Mouse (Mus musculus) spleen, adult 2 months (tissue): ENCODE data around the gene Rrad. TPM values are rescaled to one million over a fixed set of nuclear protein-coding genes. Genes with fewer than 3 reads are reported as not detected.

Experiments used
- DNase-seq, 2 experiments: peaks; one replicate each; pipeline versions ENCODE4 v3.0.0 to v3.0.0-alpha.2; 2012 to 2021; ENCODE audit warnings: low spot score in 2 of 2, low read depth in 1 of 2
- H3K27ac ChIP-seq: fragments of 200-500 bp; 2 replicates; pipeline ENCODE4 v1.5.1; 2012; ENCODE audit warnings: low read length, inconsistent platforms; ENCODE audit not compliant: insufficient read depth
- H3K27me3 ChIP-seq: fragments of 200-500 bp; 2 replicates; pipeline ENCODE4 v1.6.1; 2012; ENCODE audit warnings: mild to moderate bottlenecking, moderate library complexity, low read length, inconsistent platforms; ENCODE audit not compliant: control insufficient read depth, insufficient read depth
- H3K36me3 ChIP-seq: fragments of 200-500 bp; 2 replicates; pipeline ENCODE4 v1.6.1; 2012; ENCODE audit warnings: mild to moderate bottlenecking, low read length, inconsistent platforms; ENCODE audit not compliant: control insufficient read depth, insufficient read depth
- H3K4me1 ChIP-seq: fragments of 200-500 bp; 2 replicates; pipeline ENCODE4 v1.6.1; 2011; ENCODE audit warnings: inconsistent platforms; ENCODE audit not compliant: control insufficient read depth, insufficient read depth, insufficient read length
- H3K4me3 ChIP-seq: fragments of 200-500 bp; 2 replicates; pipeline ENCODE4 v1.5.1; 2011; ENCODE audit warnings: mild to moderate bottlenecking, inconsistent platforms; ENCODE audit not compliant: insufficient read depth, insufficient read length; ENCODE audit errors: extremely low read depth
- CTCF ChIP-seq: fragments of 200-500 bp; IDR thresholded peaks from 2 replicates; pipeline ENCODE4 v1.5.1; 2011; ENCODE audit warnings: mild to moderate bottlenecking, inconsistent platforms; ENCODE audit not compliant: insufficient read depth, insufficient read length, insufficient replicate concordance; ENCODE audit errors: extremely low read depth
- POLR2A ChIP-seq: fragments of 200-500 bp; IDR thresholded peaks from 2 replicates; pipeline ENCODE4 v1.6.1; 2011; ENCODE audit warnings: low read depth, low read length, inconsistent platforms
- WGBS: fragments of 180-500 bp; shearing (Covaris S2); methylation state at CpG from one replicate; pipeline ENCODE4 v1.1.7; 2018; 5-methylcytosine and 5-hydroxymethylcytosine counted together
- polyA plus RNA-seq: library from polyadenylated mRNA; depleted of rRNA; stranded (reverse); fragments of >200 nt; gene quantifications from 2 replicates; pipeline ENCODE4 v1.2.3, GENCODE M21; 2012

The Rrad gene
- polyA plus RNA-seq, 1 experiment = 13.1 TPM

GRCm38 (mm10) chr8:104602468-104603244 is 28.5 kb downstream of the Rrad start:
- H3K27ac ChIP-seq = no peak overlapping the region
- H3K27me3 ChIP-seq = no peaks in the 10 kb centered on the region
- H3K4me3 ChIP-seq = no peak overlapping the region
- peak; percentile 97 for TF ChIP-seq CTCF
- TF ChIP-seq POLR2A = no peak
- H3K36me3 ChIP-seq = no peaks in the 10 kb centered on the region
- DNase-seq = peak; percentile 49 to 75
- H3K4me1 ChIP-seq = no peaks in the 10 kb centered on the region
- 32% methylated on average over 21 of the region's 21 CpGs for WGBS

- WGBS = 6% methylated on average over 12 of the region's 12 CpGs
- no peak overlapping the region for H3K4me3 ChIP-seq
- no peak overlapping the region for H3K27ac ChIP-seq
- no peaks in the 10 kb centered on the region for H3K36me3 ChIP-seq
- no peak for DNase-seq
- TF ChIP-seq CTCF = no peak
- H3K27me3 ChIP-seq = no peaks in the 10 kb centered on the region
- no peaks in the 10 kb centered on the region for H3K4me1 ChIP-seq
These were observed 29.2 kb downstream of the Rrad start for GRCm38 (mm10) chr8:104601941-104602371.

GRCm38 (mm10) chr8:104601386-104601785 is 29.7 kb downstream of the Rrad start:
- WGBS = 56% methylated on average over 7 of the region's 7 CpGs
- Histone ChIP-seq H3K4me1 (no peaks in the 10 kb centered on the region), H3K36me3 (no peaks in the 10 kb centered on the region), H3K27ac (no peak overlapping the region), H3K27me3 (no peaks in the 10 kb centered on the region), H3K4me3 (no peak overlapping the region)
- no peak for TF ChIP-seq CTCF
- no peak for DNase-seq

GRCm38 (mm10) chr8:104598496-104598895 is 32.6 kb downstream of the Rrad start:
- H3K4me1 ChIP-seq = no peaks in the 10 kb centered on the region
- H3K36me3 ChIP-seq = peaks cover 8% of the 10 kb centered on the region
- H3K4me3 ChIP-seq = no peak overlapping the region
- no peak for DNase-seq
- TF ChIP-seq POLR2A (no peak), CTCF (no peak)
- H3K27ac ChIP-seq = no peak overlapping the region
- H3K27me3 ChIP-seq = no peaks in the 10 kb centered on the region
- WGBS = 74% methylated on average over 6 of the region's 6 CpGs

GRCm38 (mm10) chr8:104597656-104598055 is 33.5 kb downstream of the Rrad start:
- H3K36me3 ChIP-seq = peaks cover 8% of the 10 kb centered on the region
- H3K4me3 ChIP-seq = no peak overlapping the region
- no peaks in the 10 kb centered on the region for H3K27me3 ChIP-seq
- TF ChIP-seq CTCF (no peak), POLR2A (no peak)
- WGBS = 93% methylated on average over 6 of the region's 6 CpGs
- H3K27ac ChIP-seq = no peak overlapping the region
- no peaks in the 10 kb centered on the region for H3K4me1 ChIP-seq
- no peak for DNase-seq

- DNase-seq = no peak
- TF ChIP-seq CTCF (no peak), POLR2A (no peak)
- WGBS = 60% methylated on average over 21 of the region's 21 CpGs
These were observed 35.2 kb downstream of the Rrad start for GRCm38 (mm10) chr8:104595773-104596536.

GRCm38 (mm10) chr8:104594611-104595362 is 36.3 kb downstream of the Rrad start:
- H3K4me1 ChIP-seq = peaks cover 2% of the 10 kb centered on the region; the same call in 1 of the 2 replicates
- WGBS = 95% methylated on average over 19 of the region's 19 CpGs

More at GRCm38 (mm10) chr8:104595773-104596536, 35.2 kb downstream of the Rrad start:
- peaks cover 8% of the 10 kb centered on the region for H3K36me3 ChIP-seq
- H3K4me1 ChIP-seq = peaks cover 2% of the 10 kb centered on the region; the same call in 1 of the 2 replicates
- H3K27ac ChIP-seq = no peak overlapping the region
- no peak overlapping the region for H3K4me3 ChIP-seq
- no peaks in the 10 kb centered on the region for H3K27me3 ChIP-seq

More at GRCm38 (mm10) chr8:104594611-104595362, 36.3 kb downstream of the Rrad start:
- Histone ChIP-seq H3K4me3 (no peak overlapping the region), H3K36me3 (peaks cover 8% of the 10 kb centered on the region), H3K27me3 (no peaks in the 10 kb centered on the region), H3K27ac (no peak overlapping the region)
- TF ChIP-seq CTCF (no peak), POLR2A (no peak)
- no peak for DNase-seq
